Comparison of ENCODE assay signal across 6 mouse cellular contexts in genomic region chr19:54151766-54152165, GRCm38 (mm10).
DNase-seq lines count a peak whose midpoint lies in the region; ATAC-seq and TF ChIP-seq lines count a peak whose summit lies in the region.
"Not testable (repeated sequence)": the region's sequence is repeated elsewhere in the genome, so short reads cannot be mapped to it uniquely, and the experiment has no call there.

No protein-coding gene starts in this region.

- ATAC-seq in G1E (ENCODE audit: extremely low read depth, insufficient number of reproducible peaks, low FRiP score, poor library complexity, severe bottlenecking), result peak; percentile 60; the same call in 1 of the 2 replicates
- 0 out of 2 replicates have a peak, but pooled peaks have one; percentile 29 for ATAC-seq in common myeloid progenitor, adult 5-6 weeks (replicated peaks; ENCODE audit: low read depth, poor library complexity, severe bottlenecking)
- ATAC-seq in megakaryocyte progenitor cell, adult 5-6 weeks (replicated peaks; ENCODE audit: poor library complexity), result peak; percentile 57

- H3K36me3 ChIP-seq in G1E (replicated peaks), result not testable (repeated sequence)

- not testable (repeated sequence) for TF ChIP-seq CTCF in G1E (IDR thresholded peaks at IDR 0.05; ENCODE audit: low read depth, low read length)

- H3K9me3 ChIP-seq in G1E (replicated peaks), result not testable (repeated sequence)

- H3K27me3 ChIP-seq in G1E (ENCODE audit: insufficient read depth, low read length), result peaks cover 29% of the 10 kb centered on the region

- not testable (repeated sequence) for DNase-seq in G1E (ENCODE audit: low spot score)
- peak; percentile 83 for DNase-seq in MEL-GATA-1-ER (ENCODE audit: extremely low read depth, low read depth)
- DNase-seq in heart, adult 11 months, result peak; percentile 82
- peak; percentile 26 for DNase-seq in lung, postnatal 36 days

- H3K4me1 ChIP-seq in G1E (ENCODE audit: insufficient read depth, low read depth, low read length), result peaks cover 40% of the 10 kb centered on the region

- H3K4me3 ChIP-seq in G1E (ENCODE audit: low read depth, low read length), result not testable (repeated sequence)
